Mouse (Mus musculus): ENCODE results near the gene Taf9.
A peak's percentile ranks its signal among the peaks of the same experiment; 100 is the strongest.

Taf9 gene

DNA sequence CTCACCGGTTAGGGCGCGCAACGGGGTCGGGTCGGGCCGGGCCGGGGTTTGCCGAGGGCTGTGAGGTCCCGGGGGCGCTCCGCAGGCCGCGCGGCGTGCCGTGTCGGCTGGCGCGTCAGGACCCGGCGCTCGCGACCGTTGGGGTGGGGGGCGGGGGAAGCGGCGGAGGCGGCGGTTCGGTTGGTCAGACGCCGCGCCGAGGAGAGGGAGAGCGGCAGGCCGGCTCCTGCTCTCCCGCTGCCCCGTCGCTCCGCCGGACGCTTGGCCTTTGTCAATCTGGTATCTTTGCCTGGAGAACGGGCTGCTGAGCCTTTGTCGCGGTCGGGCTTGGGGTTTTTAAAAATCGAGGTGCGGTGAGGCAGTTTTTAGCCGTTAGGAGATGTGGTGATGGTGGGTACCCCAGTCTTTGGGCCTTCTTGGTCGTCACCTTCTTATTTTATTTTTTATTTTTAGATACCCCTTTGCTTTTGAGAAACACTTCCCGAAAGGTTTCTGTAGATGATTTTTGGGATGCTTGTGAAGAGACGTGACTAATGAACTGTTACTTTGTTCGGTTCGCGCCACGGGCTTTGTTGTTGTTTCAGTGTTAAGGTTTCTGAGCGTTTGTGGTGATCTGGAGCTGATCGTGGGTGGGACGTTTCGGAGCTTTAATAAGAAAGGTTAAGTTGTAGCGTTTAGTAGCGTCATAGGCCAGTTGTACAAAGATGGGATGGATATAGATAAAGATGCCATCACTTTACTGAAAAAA is at the start of gene Taf9:
Gene Taf9 (plus strand): TSS at position 141 of the 748 bp plus-strand sequence.
- DNase-seq = no peak

DNA sequence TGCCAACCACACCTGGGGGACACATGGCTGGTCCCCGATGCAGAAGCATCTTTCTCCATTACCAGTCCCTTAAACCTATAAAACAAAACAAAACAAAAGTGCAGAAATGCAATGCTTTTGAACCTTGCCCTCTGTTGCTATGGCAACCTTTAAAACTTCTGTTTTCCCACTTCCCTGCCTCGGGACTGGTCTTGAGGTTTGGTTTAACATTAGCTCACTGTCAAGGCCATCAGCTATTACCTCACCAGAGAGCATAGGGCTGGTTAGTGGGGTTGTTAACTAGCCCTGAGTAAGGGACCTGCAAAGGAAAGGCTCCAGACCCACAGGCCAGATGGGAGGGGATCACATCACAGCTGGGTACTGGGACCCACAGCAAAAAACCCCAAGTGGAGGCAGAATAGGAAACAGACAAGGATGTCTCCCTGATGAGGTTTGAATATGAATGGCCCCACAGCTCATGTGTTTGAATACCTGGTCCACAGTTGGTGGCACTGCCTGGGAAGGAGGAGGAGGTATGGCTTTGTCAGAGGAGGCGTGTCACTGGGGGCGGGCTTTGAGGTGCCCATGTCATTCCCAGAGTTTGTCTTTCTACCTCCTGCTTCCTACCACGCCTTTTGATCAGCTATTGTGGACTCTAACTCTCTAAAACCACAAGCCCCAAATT is 49.0 kb upstream of the Taf9 start:
- no peak for DNase-seq

DNA sequence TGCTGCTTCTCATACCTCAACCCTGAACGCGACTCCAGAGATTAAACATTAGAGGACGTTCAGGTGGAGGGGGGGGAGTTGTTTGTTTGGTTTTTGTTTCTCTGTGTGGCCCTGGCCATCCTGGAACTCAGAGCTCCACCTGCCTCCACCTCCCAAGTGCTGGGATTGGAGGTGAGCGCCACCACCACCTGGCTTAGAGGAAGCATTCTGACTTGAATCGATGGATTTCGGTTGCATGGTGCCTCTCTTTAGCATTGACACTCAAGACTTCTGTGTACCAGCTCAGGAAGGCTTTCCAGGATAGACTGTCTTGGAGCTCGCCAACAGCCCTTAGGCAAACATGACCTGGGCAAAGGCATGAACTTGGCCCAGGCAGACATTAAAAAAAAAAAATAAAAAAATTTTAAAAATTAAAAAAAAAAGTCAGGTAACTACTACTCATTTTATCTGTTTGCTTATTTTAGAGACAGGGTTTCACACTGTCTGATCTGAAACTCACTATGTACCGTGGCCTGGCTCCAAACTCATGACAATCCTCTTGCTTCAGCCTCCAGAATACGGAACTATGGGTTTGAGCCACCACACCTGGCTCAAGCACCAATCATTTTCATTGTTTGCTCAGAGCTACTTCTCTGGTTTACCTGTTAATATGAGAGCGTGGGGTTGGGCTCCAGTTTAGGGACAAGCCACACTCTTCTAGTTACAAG is 48.2 kb upstream of the Taf9 start:
- DNase-seq = no peak

DNA sequence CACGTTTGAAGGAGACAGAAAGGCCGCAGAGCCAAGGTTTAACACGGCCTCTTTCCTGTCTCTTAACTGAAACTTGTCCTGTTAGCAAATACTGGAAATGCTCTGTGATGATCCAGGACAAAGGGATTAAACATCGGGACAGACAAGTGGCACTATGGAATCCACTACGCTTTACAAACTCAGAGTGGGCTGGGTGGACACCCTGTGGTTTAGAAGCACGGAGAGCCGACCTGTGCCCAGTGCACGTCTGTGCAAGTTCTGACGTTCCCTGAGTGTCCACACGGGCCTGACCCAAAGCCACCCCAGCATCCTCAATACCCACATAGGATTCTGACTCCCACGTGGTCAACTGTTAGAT is 47.7 kb upstream of the Taf9 start:
- no peak for DNase-seq

DNA sequence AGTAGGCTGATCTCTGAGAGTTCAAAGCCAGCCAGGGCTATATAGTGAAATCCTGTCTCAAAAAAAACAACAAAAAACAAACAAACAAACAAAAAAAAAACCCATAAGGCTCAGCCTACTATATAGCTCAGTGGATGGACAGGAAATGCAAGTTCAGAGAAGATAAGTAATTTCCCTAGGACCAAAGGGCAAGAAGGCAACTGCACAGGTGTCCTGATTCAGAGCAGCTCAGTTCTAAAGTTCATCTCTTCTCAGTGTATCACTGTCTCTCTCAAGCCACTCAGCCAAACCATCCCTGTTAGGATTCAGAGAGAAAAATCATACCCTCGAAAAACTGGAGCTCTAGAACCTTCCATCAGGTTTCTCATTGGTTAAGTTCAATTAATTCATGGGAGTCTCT is 45.5 kb upstream of the Taf9 start:
- DNase-seq = no peak

DNA sequence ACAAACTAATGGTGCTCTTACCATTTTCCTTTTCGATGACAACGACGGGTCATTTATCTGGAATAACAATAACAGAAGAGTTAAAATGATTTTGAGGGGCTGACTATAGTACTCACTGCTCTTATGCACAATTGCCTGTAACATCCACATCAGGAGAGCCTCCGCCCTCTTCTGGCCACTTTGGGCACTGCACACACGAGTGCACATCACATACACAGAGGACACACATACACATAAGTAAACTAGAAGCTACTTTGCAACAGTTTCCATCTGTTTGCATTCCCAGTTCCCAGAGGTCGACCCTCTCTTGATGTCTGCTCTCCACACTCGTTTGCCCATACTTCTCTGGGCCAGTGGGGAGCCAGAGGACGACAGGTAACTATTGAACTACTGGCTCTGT is 43.6 kb upstream of the Taf9 start:
- DNase-seq = no peak

DNA sequence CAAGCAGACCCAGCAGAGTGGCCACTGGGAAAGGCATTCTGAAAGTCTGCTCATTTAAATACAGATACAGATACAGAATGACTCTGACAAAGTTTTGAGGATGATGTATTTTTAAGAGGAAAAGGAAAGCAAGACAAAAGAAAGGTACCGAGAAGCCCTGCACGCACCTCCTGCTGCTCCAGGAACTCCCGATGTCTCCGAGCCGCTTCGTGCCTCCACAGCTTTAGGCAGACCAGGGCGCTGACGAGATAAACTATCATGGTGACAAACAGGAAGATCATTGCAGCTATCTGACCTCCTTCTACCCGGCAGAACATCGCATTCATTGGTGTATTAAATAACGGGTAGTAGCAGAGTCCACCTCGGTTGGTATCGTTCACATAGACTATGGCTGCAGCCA is 40.1 kb upstream of the Taf9 start:
- DNase-seq = no peak

DNA sequence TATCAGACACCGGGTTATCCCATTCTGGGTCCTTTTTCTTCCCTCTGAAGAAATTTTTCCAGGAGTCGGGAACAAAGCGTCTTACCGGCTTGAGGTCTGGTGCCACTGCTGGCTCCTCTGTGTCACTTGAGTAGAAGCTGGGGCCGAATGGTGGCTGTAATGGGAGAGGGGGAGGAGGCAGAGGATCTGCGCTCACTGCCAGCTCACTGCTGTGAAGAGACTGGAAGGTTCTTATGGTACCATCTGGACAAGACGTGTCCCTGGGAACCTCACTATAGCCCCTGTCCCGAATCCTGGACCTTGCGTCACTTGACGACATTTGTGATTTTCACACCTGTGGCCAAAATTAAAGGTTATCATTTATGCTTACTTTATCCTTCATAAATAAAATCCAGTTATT is 39.1 kb upstream of the Taf9 start:
- peak; percentile 58 to 71 for DNase-seq

DNA sequence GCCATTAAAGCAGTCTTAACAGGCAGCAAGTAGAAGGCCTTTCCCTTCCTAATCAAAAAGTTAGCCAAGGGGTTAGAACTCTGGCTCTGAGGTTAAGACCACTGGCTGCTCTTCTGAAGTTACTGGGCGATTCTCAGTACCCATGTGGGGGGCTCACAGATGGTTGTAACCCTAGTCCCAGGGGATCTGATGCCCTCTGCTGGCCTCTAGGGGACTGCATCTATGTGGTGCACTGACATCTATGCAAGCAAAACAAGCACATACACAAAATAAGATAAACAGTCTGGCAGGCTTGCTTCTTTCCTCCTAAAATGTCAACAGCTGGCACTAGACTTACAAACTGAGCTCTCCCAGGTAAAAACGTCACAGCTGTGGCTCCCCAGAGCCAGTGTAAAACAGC is 38.5 kb upstream of the Taf9 start:
- DNase-seq = peak in 1 of 2 experiments; percentile 26

DNA sequence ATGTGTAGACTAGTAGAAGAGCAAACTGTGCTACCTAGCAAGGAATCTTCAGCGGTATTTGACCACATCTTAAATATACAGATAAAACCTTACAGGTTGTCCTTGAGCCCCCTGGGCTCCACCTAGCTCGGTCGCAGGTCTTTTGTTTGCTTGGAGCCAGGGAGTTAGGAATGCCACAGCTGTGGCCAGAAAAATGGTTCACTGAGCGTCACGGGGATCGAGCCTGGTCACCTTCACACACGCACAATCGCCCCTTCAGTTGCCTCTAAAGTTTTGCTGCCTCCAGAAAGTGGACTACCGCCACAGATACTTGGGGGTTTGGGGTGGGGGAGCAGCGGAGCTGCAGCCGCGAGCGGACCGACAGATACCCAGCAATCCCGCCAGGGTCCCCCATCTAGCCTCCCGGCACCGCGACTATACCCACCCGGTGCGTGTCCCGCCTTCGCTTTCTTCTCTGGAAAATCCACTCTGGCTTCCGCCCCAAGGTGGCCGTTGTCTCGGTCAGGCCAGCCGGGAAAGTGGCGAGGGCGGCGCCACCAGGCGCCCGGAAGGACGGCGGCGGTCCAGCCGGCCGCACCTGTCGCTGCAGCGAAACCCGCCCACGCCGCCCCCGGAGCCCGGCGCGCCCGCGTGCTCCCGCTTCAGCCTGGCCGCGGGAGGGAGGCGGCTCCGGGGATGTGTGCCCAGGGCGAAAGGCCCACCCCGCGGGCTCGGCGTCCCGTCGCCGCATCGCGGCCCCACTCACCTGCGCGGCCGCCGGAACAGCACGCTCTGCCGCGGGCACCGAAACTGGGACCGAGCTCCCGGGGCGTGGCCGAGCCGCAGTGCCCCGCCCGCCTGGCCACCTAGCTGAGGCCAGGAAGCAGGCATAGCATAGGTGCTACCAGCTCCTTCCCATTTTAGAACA is 34.9 kb upstream of the Taf9 start, which contains the start of gene Marveld2:
Gene Marveld2 (minus strand): TSS at position 791 of the 907 bp plus-strand sequence.
- peak; percentile 92 for DNase-seq

DNA sequence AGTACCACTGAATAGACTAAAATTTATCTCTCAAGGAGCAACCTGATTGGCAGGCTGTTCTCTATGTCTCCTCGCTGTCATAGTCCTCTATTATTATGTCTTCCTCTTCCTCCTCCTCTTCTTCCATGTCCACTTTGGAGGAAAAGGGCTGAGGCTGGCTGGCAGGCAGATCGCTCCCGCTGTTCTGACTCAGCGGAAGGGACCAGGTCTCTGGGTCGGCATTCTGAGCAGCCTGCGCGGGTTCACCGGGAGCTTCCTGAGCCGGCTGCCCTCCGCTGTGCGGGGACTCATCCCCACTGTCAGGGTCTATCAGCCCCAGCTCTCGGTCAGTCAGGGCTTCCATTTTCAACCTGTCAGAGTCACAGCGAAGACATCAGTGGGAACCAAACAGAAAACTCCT is 33.8 kb upstream of the Taf9 start:
- DNase-seq = peak; percentile 57 to 63

DNA sequence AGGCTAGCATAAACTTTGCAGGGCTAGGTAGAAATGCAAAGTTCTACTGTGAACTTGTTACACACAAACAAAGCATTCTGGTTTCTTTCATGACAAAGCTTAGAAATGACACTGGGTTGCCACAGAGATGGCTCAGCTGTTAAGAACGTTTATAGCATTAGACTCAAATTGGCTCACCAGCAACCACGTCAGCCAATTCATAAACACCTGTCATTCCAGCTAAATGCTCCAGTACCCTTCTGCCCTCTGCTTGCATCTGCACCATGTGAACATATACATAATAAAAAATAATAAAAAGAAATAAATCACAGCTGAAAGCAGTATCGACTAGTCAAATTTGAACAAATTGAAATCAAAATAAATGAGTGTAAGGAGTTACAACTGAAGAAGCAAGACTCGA is 29.1 kb upstream of the Taf9 start:
- no peak for DNase-seq

DNA sequence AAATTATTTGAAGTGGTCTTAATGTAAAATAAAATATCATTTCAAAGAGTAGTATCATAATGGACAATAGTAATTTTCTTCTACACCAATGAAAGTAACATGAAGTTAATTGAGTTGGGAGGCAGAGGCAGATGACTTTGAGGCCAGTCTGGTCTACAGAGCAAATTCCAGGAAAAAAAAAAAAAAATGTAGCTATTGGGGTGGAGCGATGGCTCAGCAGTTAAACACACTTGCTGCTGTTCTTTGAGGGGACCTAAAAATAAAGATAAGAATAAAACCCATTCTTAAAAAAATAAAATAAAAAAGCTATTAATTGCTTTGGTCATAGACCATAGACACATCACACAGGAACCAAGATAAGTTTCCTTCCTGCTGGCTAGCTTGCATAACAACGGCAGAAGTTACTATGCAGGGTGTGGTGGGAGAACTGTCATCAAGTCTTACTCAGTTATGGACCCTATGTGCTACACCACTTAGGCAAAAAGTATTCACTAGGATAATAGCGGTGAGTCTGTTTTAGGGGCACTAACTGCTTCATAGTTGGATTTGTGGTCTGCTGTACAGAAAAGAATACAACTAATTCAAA is 17.2 kb upstream of the Taf9 start:
- DNase-seq = no peak

DNA sequence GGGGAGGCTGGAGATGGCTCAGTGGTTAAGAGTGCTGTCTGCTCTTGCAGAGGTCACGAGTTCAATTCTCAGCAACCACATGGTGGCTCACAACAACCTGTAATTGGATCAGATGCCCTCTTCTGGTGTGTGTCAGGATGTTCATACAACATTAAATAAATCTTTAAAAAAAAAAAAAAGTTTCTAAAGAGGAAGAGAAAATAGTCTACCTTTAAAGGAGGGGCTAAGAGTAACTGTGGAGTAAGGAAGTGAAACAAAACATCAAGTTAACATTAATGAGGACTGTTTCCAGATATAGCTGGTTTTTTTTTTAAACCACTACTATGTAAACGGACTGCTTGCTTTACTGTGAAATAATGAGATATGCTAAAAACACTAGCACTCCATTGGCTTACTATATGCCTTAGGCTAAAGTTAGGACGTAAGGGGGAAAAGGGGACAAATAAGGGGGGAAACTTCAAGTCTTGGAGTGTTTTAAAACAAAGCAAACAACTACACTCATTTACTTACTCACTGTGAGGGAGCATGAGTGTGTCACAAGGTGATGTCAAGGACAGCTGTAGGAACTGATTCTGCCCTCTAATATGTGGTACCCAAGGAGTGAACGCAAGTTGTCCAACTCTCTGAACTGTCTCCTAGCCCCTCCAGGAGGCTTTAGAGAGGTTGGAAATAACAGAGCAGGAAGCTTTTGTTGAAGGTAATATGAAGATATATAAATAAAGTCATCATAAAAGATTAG is 8.7 kb upstream of the Taf9 start:
- DNase-seq = no peak

DNA sequence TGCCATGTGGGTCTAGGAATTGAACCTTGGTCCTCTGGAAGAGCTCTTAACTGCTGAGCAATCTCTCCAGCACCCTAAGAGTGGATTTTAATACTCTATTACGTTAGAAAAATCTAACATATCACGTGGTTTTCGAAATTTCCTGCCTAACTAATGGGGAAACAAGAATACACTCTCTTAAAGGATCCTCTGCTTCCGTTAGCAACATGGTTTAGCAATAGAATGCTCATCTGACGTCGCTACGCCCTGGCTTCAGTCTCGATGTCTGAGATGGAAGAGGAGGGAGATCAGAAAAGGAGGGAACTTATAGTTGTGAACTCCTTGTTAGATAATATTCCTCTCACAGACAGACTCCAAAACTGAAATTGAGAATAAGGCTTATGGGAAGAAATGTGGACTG is 3.2 kb upstream of the Taf9 start:
- no peak for DNase-seq

DNA sequence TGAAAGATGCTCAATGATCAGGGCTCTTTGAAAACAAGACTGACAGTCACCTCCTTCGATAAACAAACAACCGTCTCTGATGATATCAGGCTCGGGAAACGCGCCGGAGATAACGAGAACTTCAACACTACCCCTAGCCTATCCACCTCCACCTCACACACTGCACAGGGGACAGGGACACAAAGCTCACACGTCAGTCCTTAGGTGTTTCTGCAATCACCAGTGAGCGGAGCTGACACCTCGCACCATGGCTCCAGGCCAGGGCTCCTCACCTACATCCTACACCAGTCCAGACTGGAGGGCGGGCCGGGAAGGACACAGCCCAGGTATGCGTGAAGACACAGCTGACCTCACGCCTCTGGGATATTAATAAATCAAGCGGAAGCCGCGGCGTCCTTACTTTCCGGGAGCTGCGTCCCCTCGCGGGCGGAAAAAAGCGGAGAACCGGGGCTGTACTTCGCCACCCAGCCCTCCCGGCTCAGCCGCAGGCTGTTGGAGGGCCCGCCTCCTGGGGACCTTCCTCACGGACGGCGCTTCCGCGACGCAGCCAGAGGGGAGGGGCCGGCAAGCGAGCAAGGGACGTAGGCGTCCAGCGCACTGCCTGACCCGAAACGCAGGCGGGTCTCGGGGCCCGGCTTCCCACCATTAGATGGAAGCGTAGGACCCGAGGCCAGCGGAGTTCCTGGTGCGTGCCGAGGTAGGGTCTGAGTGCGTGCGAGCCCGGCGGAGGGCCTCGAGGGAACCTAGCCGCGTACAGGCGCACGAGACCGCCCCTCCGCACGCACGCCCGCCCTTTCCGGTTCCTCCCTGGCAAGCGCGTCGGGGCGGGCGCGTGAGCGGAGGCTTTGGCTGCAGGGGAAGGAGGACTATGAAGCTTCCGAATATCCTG is 585 bp upstream of the Taf9 start, which contains the start of the genes Ak6 and Rad17:
Gene Ak6 (plus strand): TSS at position 430 of the 889 bp plus-strand sequence.
Gene Rad17 (minus strand): TSS at position 502 of the 889 bp plus-strand sequence.
- DNase-seq = peak; percentile 99

DNA sequence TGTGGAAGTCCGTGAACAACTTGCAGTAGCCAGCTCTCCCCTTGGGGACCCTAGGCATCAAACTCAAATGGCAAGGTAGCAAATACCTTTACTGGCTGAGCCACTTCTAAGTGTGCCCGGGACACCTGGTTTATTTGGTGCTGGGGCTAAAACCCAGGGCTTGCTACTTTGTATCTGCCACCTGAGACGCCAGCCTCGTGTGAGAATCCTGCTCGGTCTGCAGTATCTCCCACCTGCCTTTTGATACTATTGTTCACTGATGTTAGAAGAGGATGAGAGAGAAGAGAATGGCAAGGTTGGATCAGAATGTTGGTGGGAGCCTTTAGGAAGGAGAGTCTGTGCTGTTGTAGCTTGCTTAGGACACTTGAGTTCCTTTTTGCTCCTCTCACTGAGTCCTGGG is 6.7 kb downstream of the Taf9 start:
- no peak for DNase-seq

DNA sequence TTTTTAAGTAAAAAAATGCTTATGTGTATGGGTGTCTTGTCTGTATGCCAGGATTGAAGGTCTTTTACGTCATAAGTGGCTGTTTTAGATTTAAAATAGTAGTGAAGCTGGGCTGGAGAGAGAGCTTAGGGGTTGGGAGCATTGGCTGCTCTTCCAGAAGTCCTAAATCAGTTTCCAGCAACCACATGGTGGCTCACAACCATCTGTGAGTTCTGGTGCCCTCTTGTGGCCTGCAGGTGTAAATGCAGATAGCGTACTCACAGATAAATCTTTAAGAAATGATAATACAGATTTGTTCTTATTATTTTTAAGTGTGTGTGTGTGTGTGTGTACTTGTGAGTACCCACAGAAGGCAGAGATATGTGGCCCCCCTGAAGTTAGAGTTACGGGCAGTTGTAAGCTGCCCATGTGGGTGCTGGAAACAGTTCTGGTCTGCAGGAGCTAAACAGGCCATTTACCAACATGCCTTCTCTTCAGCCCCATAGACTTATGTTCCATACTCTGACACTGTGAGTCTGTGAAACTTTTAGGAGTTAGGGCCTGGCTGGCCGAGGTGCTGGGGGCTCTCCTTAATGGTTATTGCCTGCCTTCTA is 8.6 kb downstream of the Taf9 start:
- DNase-seq = peak; percentile 50 to 74

DNA sequence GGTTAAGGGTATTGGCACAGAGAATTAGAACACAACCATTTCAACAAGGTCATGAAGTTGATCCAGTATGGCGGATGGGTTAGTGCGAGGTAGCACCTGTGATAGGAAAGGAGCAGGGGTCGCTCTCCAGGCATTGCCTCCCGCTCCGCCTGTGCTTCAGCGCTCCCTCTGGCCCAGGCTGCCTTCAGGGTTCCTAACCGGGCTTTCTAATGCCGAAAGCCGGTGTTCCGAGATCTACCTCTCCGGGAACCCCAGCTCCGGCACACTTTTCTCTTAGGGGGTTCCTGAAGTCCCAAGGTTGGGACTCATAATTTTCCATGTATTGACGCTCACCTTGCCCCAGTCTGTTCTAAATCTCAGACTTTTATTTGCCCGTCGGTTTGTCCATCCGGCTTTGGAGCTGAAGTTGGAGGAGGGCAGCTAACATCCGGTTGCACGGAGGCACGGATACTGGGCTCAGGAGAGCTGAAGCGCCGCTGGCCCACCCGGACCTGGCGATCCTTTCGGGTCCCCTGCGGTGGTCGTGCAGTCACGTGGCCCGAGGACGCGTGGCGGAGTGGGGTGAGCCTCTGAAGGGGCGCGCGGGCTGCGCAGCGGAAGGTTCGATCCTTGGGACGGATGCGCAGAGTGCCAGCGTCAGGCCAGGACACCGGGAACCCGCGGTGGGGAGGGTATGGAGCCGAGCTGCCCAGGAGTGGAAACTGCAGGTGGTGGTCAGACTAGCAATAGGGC is 18.1 kb downstream of the Taf9 start, which contains the start of gene Ccdc125:
Gene Ccdc125 (plus strand): TSS at position 427 of the 732 bp plus-strand sequence.
- peak; percentile 12 to 30 for DNase-seq
